Mouse (Mus musculus) T-cell, adult 2 months (primary cell): ENCODE results near the gene Abraxas2.
A peak's percentile ranks its signal among the peaks of the same experiment; 100 is the strongest.

Source experiments
- DNase-seq: peaks from one replicate; pipeline ENCODE4 v3.0.0; 2022; ENCODE audit warnings: low spot score

Abraxas2 gene

DNA sequence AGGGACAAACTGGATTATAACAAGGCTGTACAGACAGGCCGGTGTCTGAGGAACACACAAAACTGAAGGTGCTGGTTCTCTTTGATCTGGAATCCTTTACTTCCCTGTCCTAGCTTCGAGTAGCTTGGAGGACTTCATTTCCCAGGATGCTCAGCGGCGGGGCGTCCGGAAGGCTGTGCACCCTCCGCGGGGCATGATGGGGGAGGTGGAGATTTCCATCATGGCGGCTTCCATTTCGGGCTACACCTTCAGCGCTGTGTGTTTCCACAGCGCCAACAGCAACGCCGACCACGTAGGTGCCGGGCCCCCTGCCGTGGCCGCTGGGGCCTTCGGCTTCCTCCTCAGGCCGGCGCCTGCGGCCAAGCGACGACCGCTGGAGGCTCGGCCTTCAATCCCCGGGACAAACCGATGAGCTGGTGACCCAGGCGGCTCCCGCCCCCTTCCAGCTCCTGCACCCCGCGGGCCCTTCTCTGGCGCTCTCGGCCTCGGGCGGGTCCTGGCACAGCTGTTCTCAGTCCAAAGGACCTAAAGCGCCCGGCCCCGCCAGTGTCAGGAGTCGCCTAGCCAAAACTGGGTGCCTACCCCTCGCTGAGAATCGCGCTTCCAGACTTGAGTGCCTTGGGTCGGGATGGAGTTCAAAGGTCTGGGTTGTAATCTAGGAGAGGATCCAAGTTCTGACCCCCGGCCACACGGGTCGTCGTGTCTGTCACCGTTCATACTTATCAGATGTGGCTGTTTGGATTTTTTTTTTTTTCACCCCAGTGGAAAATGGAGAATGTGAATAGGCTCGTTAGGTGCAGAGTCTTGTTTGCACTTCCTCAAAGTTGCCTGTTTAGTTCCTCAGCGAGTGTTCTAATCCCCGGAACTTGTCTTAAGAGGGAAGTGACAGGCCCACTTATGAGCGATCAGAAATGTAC, at the start of gene Abraxas2:
Gene Abraxas2, plus strand, starts transcription at position 184 of the 917 bp plus-strand sequence.
- peak; percentile 91 for DNase-seq

DNA sequence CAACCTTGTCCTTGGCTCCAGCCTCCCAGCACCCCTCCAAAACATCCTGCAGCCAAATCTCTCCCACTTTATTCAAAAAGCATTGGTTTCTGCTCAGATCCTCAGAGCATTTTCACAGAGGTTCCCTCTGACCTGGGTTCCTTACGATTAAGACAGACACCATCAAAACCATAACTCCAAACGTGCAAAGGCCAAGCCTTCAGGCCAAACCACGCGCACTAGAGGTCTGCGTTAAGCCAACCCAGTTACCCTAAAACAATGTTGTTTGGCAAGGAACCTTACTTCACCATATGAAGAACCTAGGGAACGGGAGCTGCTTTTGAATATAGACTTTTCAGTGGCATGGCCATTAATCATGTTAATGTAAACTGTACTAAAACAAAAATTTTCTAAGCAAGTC, 49.3 kb upstream of the Abraxas2 start:
- DNase-seq = no peak

GRCm38 (mm10) chr7:132810368-132810767, 48.7 kb upstream of the Abraxas2 start:
- DNase-seq = no peak

DNA sequence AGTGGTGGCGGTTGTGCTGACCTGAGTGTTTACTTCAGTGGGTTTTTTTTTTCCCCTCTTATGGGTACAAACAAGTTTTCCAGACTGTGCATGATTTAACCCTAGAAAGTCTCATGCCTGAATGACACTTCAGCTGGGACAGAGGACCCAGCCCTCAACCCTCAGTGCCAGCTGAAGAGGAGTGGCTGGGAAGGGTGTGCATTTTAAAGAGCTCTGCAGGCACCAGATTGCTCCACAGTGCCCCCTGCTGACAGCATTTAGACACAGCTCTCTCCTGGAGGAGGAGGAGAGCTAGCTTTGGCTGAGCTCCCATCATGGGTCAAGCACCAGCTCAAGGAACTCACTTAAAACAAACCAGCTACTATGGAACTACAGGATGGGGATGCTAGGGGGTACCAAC, 48.1 kb upstream of the Abraxas2 start:
- DNase-seq = peak; percentile 85

DNA sequence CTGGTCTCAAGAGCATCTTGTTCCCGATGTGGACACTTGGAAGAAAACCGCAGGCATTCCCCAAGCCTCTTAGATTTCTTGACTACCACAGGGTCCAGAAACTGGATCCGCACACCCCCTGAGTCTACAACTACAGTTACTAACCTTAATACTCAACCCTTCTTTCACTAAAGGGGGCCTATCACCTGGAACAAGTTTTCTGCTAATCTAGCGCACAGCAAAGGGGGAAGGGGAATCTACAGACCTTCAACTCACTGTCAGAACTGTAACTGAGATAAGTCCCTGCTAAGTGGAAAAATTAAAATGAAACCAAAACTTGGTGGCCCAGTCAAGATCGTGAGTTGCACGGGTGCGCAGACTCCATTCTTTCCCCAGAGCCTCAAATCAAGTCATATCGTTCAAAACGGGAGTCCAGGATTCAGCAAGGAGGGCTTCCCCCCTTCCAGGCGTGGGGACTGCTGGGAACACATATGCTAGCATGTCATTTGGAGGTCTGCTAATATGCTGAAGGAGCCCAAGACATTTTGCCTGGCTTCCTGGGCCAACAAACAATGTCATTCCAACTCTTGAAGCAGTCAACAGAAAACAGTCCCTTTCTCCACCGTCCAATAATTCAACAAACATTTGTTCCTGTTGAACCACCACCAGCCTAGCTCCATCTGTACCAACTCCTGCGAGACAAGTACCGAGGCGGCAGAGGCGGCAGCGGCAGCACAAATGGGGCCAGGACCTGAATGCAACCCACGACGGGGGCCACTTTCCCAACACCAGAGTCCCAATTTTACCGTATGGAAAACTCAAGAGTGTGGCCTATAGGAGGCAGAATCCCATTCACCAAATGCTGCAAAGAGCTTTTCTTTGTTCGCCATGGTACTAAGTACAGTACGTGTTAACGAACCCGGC, 47.1 kb upstream of the Abraxas2 start:
- peak; percentile 61 for DNase-seq

DNA sequence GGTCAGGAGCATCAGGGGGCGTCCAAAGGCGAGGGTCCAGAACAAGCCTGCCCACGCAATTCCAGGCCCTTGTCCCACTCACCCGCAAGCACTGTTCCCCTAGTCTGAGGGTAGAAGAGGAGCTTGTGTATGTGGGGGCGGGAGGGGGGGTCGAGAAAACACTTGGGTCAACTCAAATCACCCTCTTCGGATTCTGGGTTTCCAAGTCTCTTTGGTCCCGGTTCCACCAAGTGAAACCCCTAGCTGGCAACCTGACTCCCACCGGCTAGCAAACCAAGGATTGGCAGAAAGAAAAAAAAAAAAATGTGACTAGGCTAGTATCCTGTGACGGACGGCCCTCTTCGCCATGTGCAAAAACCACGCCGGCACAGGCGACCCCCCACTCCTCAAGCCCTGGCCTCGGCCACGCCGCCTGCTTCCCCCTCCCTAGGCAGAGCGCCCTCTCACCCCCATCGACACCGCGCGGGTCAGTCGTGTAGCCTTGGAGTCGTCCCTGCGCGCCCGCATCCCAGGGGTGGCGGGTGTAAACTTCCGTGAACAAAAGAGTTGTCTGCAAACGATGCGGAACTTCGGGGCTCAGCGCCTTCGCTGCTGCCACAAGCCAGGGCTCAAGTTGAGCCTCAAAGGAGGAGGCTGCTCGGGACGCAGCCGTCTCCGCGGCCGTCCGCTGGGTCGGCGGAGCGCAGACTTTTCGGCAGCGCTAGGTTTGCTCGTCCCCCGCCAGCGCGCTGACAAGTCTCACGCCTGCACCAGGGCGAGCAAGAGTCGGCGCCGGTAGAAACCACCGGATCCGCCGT, 46.2 kb upstream of the Abraxas2 start:
- peak; percentile 45 for DNase-seq

DNA sequence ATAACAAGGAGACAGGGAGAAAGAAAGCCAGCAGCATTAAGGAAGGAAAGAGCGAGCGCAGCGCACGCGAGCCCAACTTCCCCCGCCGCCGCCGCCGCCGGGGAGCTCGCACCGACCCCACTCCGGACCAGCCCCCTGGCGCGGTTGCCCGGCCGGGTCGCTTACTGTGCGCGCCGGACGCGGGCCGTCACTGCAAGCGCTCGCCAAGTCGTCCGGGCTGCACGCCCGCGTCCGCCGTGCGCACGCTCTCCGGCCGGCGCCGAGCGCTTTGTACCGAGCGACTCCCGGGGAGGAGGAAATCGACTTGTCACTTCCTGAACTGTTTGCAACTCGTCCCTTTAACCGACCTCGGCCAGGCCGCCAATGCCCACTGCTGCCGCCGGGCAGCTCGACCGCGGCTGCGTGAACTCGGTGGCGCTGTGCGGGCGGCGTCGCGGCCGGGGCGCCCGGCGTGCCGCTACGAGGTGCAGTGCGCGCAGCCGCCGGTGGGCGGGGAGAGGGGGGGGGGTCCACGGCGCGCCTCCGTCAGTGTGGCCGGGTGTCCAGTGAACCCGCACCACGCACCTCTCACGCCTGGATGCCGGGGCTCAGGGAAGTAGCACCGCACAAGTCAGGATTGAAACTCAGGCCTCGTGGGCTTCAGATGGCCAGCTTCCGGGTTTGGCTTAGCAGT, 45.5 kb upstream of the Abraxas2 start, which contains the start of gene Fam53b:
Gene Fam53b, minus strand, starts transcription at position 471 of the 673 bp plus-strand sequence.
- peak; percentile 47 for DNase-seq

DNA sequence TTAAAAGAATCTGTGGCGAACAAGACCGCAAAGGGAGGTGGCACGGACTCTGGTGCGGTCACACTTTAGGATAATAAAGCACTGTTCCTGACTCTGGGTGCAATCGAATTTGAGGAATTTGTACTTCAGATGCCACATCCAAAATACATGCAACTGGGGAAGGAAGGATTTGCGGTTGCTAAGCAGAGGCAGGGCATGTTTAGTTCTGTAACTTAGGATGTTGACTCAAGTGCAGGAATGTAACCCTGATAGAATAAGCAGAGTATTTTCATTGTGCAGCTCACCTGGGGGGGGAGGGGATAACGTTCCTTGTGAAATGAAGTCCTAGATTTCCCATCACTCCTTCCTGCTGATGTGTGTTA, 45.0 kb upstream of the Abraxas2 start:
- no peak for DNase-seq

DNA sequence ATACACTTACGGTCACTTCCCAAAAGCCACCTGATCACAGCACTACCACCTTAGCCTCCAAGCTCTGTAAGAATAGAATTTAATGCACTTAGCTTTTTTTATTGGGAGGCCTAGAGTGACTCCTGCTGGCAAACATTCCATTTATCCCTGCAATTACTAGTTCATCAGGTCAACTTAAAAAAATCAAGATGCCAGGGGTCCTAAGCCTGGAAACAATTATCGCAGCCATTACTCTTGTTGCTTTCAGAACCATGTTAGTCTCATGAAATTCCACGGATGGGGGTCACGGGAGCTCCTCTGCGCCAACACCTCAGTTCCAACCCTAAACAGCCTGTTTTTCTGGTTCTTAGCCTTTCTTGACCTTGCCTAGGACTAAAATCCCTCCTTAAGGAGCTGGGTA, 43.9 kb upstream of the Abraxas2 start:
- DNase-seq = no peak

- no peak for DNase-seq
Measured at GRCm38 (mm10) chr7:132816528-132816927, 42.5 kb upstream of the Abraxas2 start.

- DNase-seq = no peak
Measured at GRCm38 (mm10) chr7:132817056-132817455, 42.0 kb upstream of the Abraxas2 start.

DNA sequence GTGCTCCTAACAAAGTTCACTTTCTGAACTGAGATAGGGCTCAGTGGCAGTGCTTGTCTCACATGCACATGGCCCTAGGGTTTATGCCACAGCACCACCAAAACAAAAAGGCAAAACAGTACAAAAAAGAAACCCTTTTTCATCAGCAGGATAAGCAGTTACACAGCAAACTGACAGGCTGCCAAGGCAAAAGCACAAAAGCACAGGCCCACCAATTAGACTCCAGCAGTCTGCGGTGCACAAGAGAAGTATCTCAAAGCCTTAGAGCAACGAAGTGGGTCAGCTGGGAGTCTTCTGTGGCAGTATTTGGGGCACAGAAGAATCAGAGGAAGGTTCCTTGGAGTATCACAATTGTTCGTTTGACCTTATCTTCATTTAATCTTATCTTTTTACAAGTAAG, 38.3 kb upstream of the Abraxas2 start:
- no peak for DNase-seq

- no peak for DNase-seq
Measured at GRCm38 (mm10) chr7:132823832-132824231, 35.2 kb upstream of the Abraxas2 start.

DNA sequence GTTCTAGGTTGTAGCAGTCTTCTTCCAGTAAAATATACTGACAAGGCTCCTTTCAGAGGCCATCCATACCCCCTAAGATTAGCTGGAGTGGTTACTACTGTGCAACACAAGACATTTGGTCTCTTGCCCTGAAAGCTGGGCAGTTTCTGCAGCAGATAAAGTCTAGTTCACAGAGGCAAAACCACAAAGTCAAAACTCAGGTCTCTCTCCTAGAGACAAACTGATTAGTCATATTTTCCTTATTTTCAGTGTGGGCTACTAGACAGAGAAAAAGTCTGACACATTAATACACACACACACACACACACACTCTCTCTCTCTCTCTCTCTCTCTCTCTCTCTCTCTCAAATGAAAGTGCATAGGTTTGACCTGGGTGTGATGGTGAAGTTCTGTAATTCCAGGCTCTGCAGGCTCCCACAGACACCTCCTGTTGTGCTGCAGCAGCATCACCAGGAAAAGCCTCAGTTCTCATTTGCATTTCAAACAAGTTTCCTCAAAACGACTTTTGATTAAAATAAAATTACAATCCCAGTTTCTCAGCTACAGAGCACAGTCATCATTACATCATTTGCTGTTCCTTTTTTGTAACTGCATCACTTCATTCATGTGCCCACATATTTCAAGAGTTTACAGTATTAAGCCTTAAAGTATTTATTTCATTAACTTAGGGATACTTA, 34.5 kb upstream of the Abraxas2 start:
- DNase-seq = no peak

DNA sequence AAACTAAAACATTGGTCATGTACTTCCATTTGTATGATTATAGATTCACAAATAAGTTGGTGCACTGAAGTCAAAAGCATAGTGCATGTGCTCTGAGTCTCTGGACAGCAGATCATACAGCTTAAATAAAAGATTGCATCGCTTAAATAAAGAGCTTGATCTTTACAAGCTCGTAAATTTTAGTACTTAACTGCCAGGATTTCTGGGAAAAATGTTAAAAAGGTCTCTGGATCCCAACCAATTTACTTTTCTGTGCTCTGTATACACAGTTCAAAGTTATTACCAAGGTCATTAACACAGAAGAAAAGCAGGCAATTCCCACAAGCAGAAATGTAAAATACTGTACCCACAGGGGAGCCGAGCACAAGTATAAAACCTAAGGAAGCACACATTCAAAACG, 28.1 kb upstream of the Abraxas2 start:
- DNase-seq = no peak

- DNase-seq = no peak
Measured at GRCm38 (mm10) chr7:132841287-132841686, 17.7 kb upstream of the Abraxas2 start.

GRCm38 (mm10) chr7:132842455-132842854, 16.6 kb upstream of the Abraxas2 start:
- no peak for DNase-seq

GRCm38 (mm10) chr7:132843152-132843551, 15.9 kb upstream of the Abraxas2 start:
- no peak for DNase-seq

DNA sequence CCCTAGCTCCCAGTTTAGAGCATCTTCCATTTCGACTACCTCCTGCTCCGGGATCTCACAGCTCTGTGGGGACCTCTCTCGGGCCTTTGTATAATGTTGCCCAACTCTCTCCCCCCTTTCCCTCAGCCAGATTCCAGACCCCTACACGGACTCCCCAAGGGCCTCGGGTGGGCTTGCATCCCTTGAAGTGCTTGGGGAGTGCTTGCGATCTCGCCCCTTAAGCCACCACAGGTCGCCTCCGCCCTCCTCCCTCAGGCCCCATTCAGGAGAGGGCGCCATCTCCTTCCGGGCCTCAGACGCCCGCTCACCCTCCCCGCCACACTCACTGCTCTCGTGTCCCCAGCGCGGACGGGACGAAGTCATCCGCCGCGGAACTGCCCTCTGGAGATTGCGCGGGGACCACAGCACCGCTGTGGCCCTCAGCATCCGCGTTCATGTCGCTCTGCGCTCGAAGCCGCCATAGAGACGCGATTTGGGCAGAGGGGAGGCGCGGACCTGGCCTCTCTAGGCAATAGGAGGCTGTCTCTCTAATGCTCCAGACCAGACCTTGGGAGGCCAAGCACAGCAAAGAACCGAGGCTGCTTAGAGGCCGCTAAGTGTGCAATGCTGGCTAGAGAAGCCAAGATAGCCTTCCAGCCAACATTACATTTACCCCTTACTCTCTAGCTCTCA, 6.7 kb upstream of the Abraxas2 start, which contains the start of gene Eef1akmt2:
Gene Eef1akmt2, minus strand, starts transcription at position 501 of the 672 bp plus-strand sequence.
- peak; percentile 78 for DNase-seq

- DNase-seq = no peak
Measured at GRCm38 (mm10) chr7:132853361-132853760, 5.7 kb upstream of the Abraxas2 start.
